Mouse (Mus musculus) gastrocnemius, adult 2 months (tissue): ENCODE results near the gene Mfn1. TPM values are rescaled to one million over a fixed set of nuclear protein-coding genes. Genes with fewer than 3 reads are reported as not detected.

Experiments used
- DNase-seq: peaks from one replicate; pipeline ENCODE4 v3.0.0; 2022
- H3K27ac ChIP-seq: fragments of 200-600 bp; 2 replicates; pipeline ENCODE4 v1.8.1; 2022; ENCODE audit warnings: mild to moderate bottlenecking
- H3K4me3 ChIP-seq: fragments of 200-600 bp; 2 replicates; pipeline ENCODE4 v1.8.1; 2022; ENCODE audit warnings: mild to moderate bottlenecking, moderate library complexity
- CTCF ChIP-seq: fragments of 200-600 bp; IDR thresholded peaks from 2 replicates; pipeline ENCODE4 v1.8.1; 2022; ENCODE audit warnings: antibody characterized with exemption, mild to moderate bottlenecking, moderate library complexity
- intact Hi-C: fragments of 180-260 bp; cut with DNase I; formaldehyde crosslinking; loops from one replicate; pipeline ENCODE4 v1.15.1; 2025
- total RNA-seq, 2 experiments: library from RNA; stranded (reverse); gene quantifications; 2 replicates each; pipeline ENCODE4 v1.2.3; 2021

The Mfn1 gene
- total RNA-seq, 2 experiments from 2014 or later: 216 to 304 TPM

GRCm38 (mm10) chr3:32621658-32622057 lies 92.4 kb downstream of the Mfn1 start:
- intact Hi-C loops: no loop called here
- Histone ChIP-seq H3K27ac (no peak overlapping the region), H3K4me3 (no peak overlapping the region)
- TF ChIP-seq CTCF: no peak
- DNase-seq: no peak

- no peak overlapping the region for H3K4me3 ChIP-seq
- no peak for TF ChIP-seq CTCF
- DNase-seq: no peak
- intact Hi-C loops: no loop called here
- H3K27ac ChIP-seq: no peak overlapping the region
Observed at GRCm38 (mm10) chr3:32622106-32622505, 92.8 kb downstream of the Mfn1 start.

- no peak for TF ChIP-seq CTCF
- intact Hi-C loops: no loop called here
- no peak overlapping the region for H3K4me3 ChIP-seq
- H3K27ac ChIP-seq: peak overlapping the region; percentile 43
- DNase-seq: peak; percentile 36
Observed at GRCm38 (mm10) chr3:32628141-32628540, 98.9 kb downstream of the Mfn1 start.

Other genes starting within 250 kb of the Mfn1 start
- 1 to 10 TPM; 6.3 to 9.3 TPM for gene Zmat3, start 163.5 kb upstream of the Mfn1 start, total RNA-seq
- gene Pik3ca, start 131.8 kb upstream of the Mfn1 start, total RNA-seq: 10 to 100 TPM; 40.1 to 63.3 TPM
- not detected for gene Kcnmb3, start 37.2 kb upstream of the Mfn1 start, total RNA-seq
- 10 to 100 TPM; 31.8 to 33.1 TPM for gene Zfp639, start 19.2 kb upstream of the Mfn1 start, total RNA-seq
- gene Gnb4, start 87.1 kb downstream of the Mfn1 start, total RNA-seq: 1 to 10 TPM; 4.3 to 7.2 TPM
- 10 to 100 TPM; 13.1 to 16.0 TPM for gene Actl6a, start 176.8 kb downstream of the Mfn1 start, total RNA-seq
- 100 to 1,000 TPM; 524 to 701 TPM for gene Ndufb5, start 207.5 kb downstream of the Mfn1 start, total RNA-seq
- gene Mrpl47, start 208.1 kb downstream of the Mfn1 start, total RNA-seq: 10 to 100 TPM; 24.5 to 36.0 TPM